Mouse (Mus musculus) bone marrow macrophage, adult 2 months (primary cell): Measurements from ENCODE around the gene Fuz.

Source experiments
- CTCF ChIP-seq: IDR thresholded peaks from 2 replicates; pipeline ENCODE4 v1.5.1; 2012; ENCODE audit warnings: low read depth, mild to moderate bottlenecking, low read length, moderate library complexity
- POLR2A ChIP-seq: IDR thresholded peaks from 2 replicates; pipeline ENCODE4 v1.6.1; 2012; ENCODE audit warnings: mild to moderate bottlenecking, low read depth, low read length, borderline replicate concordance

DNA sequence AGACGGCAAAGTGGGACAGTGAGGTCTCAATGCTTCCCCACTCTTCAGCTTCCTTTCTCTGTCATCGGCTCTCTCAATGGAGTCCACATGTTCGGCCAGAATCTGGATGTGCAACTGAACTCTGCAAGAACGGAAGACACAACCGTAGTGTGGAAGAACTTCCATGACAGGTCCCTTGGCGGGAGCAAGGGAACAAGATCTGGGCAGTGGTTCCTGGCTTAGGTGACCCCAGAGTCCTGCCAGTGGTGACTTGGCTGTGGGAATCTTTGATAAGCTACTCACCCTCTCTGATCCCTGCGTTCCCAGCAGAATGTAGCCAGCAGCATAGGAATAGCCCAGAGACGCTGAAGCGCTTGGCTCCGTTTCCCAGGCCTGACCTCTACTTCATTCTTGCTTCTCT lies 620 bp downstream of the Fuz start:
- TF ChIP-seq POLR2A (no peak), CTCF (no peak)
